Mouse (Mus musculus): Measurements from ENCODE around the gene Ciapin1. TPM values are rescaled to one million over a fixed set of nuclear protein-coding genes. Genes with fewer than 3 reads are reported as not detected.

Gene Ciapin1
- polyA plus RNA-seq, 1 experiment: 37.6 TPM

DNA sequence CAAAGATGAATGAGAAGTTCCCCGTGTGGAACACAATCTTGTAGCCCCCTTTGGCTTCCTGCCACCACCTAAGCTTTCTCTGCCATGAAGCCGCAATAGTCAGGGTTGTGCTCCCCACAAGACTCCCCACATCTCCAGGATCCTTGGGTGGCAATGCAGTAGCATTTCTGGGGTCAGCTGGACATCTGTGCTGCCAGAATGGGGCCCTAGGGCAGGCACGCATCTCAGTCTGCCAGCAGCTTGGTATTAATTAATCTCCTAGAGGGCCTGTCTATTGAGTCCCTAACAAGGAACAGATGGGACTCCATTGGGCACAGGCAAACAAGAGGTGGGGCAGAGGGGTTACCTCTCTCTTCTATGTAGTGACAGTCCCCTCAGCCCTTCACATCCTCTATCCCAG is 34.0 kb upstream of the Ciapin1 start:
- no peak overlapping the region for H3K4me3 ChIP-seq (replicated peaks)
- H3K36me3 ChIP-seq (ENCODE audit: control insufficient read depth): peaks cover 70% of the 10 kb centered on the region
- peaks cover 56% of the 10 kb centered on the region for H3K27me3 ChIP-seq (ENCODE audit: control insufficient read depth)
- no peaks in the 10 kb centered on the region; the same call in 1 of the 2 replicates for H3K9me3 ChIP-seq (ENCODE audit: control insufficient read depth, low read length)
- H3K4me1 ChIP-seq (ENCODE audit: control insufficient read depth): peaks cover 83% of the 10 kb centered on the region
- no peak for TF ChIP-seq GATA1 (IDR thresholded peaks at IDR 0.05; ENCODE audit: low read length)

DNA sequence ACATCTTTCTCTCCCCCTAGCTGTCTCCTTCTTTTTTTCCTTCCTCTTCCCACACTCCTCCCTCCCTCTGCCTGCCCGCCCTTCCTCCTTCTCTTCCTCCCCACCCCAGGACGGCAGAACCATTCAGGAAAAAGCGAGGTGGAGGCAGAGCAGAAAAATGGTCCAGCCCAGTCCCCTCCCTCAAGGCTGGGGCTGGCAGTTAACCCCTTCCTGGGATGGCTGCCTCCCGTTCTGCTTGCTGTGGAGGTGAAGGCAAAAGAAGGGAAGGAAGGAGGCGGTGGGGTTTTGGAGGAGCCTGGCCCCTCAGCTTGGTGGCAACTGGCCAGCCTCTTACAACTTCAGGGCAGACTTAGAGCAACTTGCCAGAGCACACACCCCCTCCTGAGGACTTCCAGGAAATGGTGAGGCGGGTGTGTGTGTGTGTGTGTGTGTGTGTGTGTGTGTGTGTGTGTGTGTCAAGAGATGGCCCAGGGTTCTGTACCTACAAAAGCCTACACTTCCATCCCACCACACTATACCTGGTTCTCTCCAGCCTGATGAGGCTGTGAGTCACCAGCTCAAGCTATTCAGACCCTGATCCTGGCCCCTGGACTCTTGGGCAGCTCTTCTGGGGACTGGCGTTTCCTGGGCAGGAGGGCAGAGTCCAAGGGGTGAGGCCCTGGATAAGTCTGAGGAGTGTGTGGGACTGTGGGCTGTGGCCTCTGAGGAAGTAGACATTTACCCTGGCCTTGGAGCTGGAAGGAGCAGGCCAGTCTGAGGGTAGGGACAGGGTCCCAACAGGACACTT is 33.1 kb upstream of the Ciapin1 start:
- H3K27me3 ChIP-seq (ENCODE audit: control insufficient read depth): peaks cover 56% of the 10 kb centered on the region

DNA sequence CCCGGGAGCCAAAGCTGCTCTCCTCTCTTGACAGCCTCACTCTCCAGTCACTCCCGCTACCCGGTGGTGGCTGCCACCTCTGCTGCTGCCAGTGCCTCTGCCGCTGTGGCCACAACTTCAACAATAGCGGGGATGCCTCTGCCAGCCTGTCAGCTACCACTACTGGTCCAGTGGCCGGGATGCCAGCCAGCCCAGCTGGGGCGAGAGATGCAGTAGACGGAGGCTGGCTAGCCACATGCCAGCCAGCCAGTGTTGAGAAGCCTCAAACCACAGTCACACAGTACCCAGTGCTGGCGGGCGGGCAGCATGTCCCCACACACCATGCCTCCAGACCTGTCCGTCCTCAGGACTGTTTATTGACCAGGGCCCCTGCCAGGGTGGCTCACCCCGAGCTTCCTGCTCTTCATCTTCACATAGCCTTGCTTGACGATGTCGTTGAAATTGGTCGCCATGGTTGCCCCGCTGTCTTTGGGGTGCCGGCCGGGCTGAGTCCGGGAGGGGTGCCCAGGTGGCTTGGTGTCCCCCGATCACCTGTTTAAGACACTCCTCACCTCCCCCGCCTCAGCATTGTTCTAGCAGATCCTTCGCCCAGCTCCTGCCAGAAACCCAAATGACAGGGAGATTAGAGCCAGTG is 32.4 kb upstream of the Ciapin1 start:
- Histone ChIP-seq H3K9me3 (ENCODE audit: control insufficient read depth, low read length) (no peaks in the 10 kb centered on the region; the same call in 1 of the 2 replicates), H3K27me3 (ENCODE audit: control insufficient read depth) (peaks cover 56% of the 10 kb centered on the region), H3K4me3 (replicated peaks) (peak overlapping the region; percentile 18), H3K4me1 (ENCODE audit: control insufficient read depth) (peaks cover 82% of the 10 kb centered on the region), H3K36me3 (ENCODE audit: control insufficient read depth) (peaks cover 86% of the 10 kb centered on the region)
- no peak for TF ChIP-seq TAL1 (IDR thresholded peaks at IDR 0.05; ENCODE audit: low read length)
- TF ChIP-seq GATA1 (IDR thresholded peaks at IDR 0.05; ENCODE audit: low read length): no peak

More for the DNA sequence above, 33.1 kb upstream of the Ciapin1 start:
- TF ChIP-seq TAL1 (IDR thresholded peaks at IDR 0.05; ENCODE audit: low read length) (no peak), GATA1 (IDR thresholded peaks at IDR 0.05; ENCODE audit: low read length) (no peak)
- peaks cover 79% of the 10 kb centered on the region for H3K36me3 ChIP-seq (ENCODE audit: control insufficient read depth)
- H3K9me3 ChIP-seq (ENCODE audit: control insufficient read depth, low read length): no peaks in the 10 kb centered on the region; the same call in 1 of the 2 replicates
- peak overlapping the region; percentile 18 for H3K4me3 ChIP-seq (replicated peaks)
- H3K4me1 ChIP-seq (ENCODE audit: control insufficient read depth): peaks cover 82% of the 10 kb centered on the region

DNA sequence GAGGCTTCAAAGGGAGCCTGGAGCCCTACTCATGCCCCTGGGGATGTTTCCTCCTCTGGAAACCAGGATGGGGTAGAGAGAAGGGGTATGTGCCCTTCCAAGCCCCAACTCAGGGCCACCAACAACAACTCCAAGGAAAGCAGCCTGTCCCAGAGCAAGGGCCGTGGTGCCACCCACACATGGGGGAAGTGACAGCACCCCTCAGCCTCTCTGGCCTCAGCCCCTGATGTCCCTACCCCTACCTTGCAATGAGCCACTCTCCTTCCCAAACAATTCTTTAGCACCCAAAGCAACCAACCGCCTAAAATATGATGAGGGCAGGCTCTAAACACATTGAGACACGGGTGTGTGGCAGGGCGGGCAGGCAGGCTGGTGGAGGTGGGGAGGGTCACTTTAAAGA is 31.8 kb upstream of the Ciapin1 start:
- H3K36me3 ChIP-seq (ENCODE audit: control insufficient read depth): peaks cover 92% of the 10 kb centered on the region
- H3K27me3 ChIP-seq (ENCODE audit: control insufficient read depth): peaks cover 51% of the 10 kb centered on the region
- H3K4me1 ChIP-seq (ENCODE audit: control insufficient read depth): peaks cover 82% of the 10 kb centered on the region
- H3K9me3 ChIP-seq (ENCODE audit: control insufficient read depth, low read length): no peaks in the 10 kb centered on the region; the same call in 1 of the 2 replicates
- TF ChIP-seq TAL1 (IDR thresholded peaks at IDR 0.05; ENCODE audit: low read length): no peak
- TF ChIP-seq GATA1 (IDR thresholded peaks at IDR 0.05; ENCODE audit: low read length): no peak
- no peak overlapping the region for H3K4me3 ChIP-seq (replicated peaks)

DNA sequence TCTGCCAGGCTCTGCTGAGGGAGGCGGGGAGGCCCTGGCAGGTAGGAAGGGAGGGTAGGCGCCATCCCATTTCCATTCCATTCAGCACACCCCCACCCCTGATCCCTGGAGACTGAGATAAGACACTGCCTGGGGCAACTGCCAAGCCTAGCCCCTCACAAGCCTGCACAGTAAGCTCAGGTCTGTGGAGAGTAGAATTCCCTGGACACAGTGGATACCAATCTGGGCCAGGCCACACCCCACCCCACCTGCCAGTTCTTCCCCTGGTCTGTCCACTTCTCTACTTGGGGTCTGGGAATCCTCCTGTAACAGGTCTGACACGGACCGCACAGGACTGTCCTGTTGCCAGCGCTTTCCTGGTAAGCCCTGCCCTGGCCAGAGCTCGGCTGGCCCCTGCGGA is 31.0 kb upstream of the Ciapin1 start:
- Histone ChIP-seq H3K4me1 (ENCODE audit: control insufficient read depth) (peaks cover 82% of the 10 kb centered on the region), H3K36me3 (ENCODE audit: control insufficient read depth) (peaks cover 99% of the 10 kb centered on the region), H3K27me3 (ENCODE audit: control insufficient read depth) (peaks cover 42% of the 10 kb centered on the region), H3K4me3 (replicated peaks) (no peak overlapping the region), H3K9me3 (ENCODE audit: control insufficient read depth, low read length) (no peaks in the 10 kb centered on the region; the same call in 1 of the 2 replicates)
- no peak for TF ChIP-seq GATA1 (IDR thresholded peaks at IDR 0.05; ENCODE audit: low read length)
- TF ChIP-seq TAL1 (IDR thresholded peaks at IDR 0.05; ENCODE audit: low read length): no peak

DNA sequence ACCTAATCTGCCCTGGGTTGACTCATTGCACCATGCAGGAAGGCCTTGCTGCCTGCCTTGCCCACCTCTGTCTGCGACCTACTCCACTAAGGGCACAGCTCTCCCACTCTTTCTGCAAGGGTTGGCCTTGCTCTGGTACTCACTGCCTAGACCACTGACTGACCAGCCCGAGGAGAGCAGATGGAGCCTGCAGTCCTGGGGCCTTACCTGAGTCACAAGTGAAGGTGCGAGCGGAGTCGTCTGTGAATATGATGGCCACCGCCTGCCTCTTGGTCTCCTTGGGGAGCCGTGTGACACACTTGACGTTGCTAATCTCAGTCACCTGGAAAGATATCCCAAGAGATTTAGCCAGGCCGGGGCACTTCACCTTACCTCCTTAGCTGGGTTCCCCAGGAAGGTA is 28.8 kb upstream of the Ciapin1 start:
- H3K4me1 ChIP-seq (ENCODE audit: control insufficient read depth): peaks cover 86% of the 10 kb centered on the region
- H3K4me3 ChIP-seq (replicated peaks): no peak overlapping the region
- TF ChIP-seq TAL1 (IDR thresholded peaks at IDR 0.05; ENCODE audit: low read length) (no peak), GATA1 (IDR thresholded peaks at IDR 0.05; ENCODE audit: low read length) (no peak)
- H3K9me3 ChIP-seq (ENCODE audit: control insufficient read depth, low read length): no peaks in the 10 kb centered on the region; the same call in 1 of the 2 replicates
- H3K27me3 ChIP-seq (ENCODE audit: control insufficient read depth): peaks cover 28% of the 10 kb centered on the region
- H3K36me3 ChIP-seq (ENCODE audit: control insufficient read depth): peaks cover 100% of the 10 kb centered on the region

DNA sequence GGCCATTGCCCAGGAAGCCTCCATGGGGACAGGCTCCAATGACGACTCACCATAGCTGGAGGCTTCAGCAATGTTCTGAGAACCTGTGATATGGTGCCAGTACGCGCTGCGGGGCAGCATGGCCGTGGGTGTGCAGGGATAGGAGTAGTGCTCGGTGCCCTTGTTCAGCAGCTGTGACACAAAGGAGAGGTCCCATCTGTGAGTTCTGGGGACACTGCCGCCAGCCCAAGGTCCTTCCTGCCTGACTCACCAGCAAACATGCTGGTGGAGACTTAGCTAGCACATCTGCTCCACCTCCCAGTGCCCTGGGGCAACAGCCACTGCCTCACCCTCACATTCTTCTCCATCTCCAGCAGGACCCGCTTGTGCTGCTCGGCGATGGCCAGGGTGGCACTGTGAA is 27.1 kb upstream of the Ciapin1 start:
- H3K36me3 ChIP-seq (ENCODE audit: control insufficient read depth): peaks cover 100% of the 10 kb centered on the region
- TF ChIP-seq GATA1 (IDR thresholded peaks at IDR 0.05; ENCODE audit: low read length) (no peak), TAL1 (IDR thresholded peaks at IDR 0.05; ENCODE audit: low read length) (no peak)

DNA sequence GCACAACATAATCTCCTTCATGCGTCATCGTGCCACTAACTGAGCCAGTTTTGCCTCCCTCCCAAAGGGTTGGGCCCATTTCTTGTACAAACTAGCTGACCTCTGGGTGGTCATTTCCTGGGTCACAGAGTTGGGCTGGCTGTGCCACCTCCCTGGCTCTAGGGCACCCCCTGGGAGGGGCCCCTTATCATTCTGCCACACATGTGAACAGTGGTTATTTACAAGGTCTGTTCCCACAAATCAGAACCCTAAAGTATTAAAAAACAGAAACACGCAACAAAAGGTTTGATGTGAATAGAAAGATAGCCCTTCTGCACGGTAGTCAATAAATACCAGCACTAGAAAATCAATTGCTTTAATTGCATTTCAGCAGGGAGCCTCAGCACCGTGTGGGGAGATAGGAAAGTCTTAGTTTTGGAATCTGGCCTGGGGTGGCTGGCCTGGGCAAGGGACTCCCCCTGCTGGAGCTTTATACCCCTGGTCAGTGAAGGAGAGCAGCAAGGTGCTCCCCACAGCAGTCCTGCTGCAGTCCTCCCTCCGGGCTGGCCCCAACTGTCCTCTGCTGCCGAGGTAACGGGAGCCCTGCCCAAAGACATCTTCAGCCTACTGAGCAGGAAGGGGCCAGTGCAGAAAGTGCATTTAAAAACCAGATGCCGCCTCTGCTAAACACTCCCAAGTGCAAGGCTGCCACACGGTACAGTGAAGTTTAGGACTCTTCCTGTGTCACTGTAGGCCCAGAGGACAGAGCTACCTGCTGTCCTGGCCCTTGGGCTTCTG is 25.9 kb upstream of the Ciapin1 start:
- H3K4me3 ChIP-seq (replicated peaks): no peak overlapping the region
- TF ChIP-seq TAL1 (IDR thresholded peaks at IDR 0.05; ENCODE audit: low read length) (no peak), GATA1 (IDR thresholded peaks at IDR 0.05; ENCODE audit: low read length) (no peak)
- peaks cover 79% of the 10 kb centered on the region for H3K4me1 ChIP-seq (ENCODE audit: control insufficient read depth)
- H3K36me3 ChIP-seq (ENCODE audit: control insufficient read depth): peaks cover 100% of the 10 kb centered on the region
- H3K9me3 ChIP-seq (ENCODE audit: control insufficient read depth, low read length): no peaks in the 10 kb centered on the region
- no peaks in the 10 kb centered on the region; the same call in none of the 2 replicates for H3K27me3 ChIP-seq (ENCODE audit: control insufficient read depth)

More for the DNA sequence above, 27.1 kb upstream of the Ciapin1 start:
- Histone ChIP-seq H3K9me3 (ENCODE audit: control insufficient read depth, low read length) (no peaks in the 10 kb centered on the region), H3K4me3 (replicated peaks) (no peak overlapping the region), H3K27me3 (ENCODE audit: control insufficient read depth) (peaks cover 11% of the 10 kb centered on the region), H3K4me1 (ENCODE audit: control insufficient read depth) (peaks cover 80% of the 10 kb centered on the region)

Data from erythroblast, embryonic 14.5 days (primary cell).